Mouse (Mus musculus): ENCODE measurements around the gene Tmem37. TPM values are rescaled to one million over a fixed set of nuclear protein-coding genes. Genes with fewer than 3 reads are reported as not detected.
A peak's percentile ranks its signal among the peaks of the same experiment; 100 is the strongest.

Tmem37 gene
- polyA plus RNA-seq, 1 experiment from 2014 or later = 7.4 TPM

GRCm38 (mm10) chr1:120057044-120057443 lies 16.8 kb downstream of the Tmem37 start:
- no peak for TF ChIP-seq CTCF (IDR thresholded peaks at IDR 0.05; ENCODE audit: low read depth)
- WGBS = 49% methylated on average over 14 of the region's 14 CpGs
- Histone ChIP-seq H3K4me1 (ENCODE audit: insufficient read depth) (no peaks in the 10 kb centered on the region), H3K9ac (no peak overlapping the region), H3K36me3 (ENCODE audit: insufficient read depth) (no peaks in the 10 kb centered on the region), H3K4me3 (ENCODE audit: low read depth, low read length) (no peak overlapping the region), H3K27ac (ENCODE audit: low read depth) (no peak overlapping the region), H3K4me2 (no peak overlapping the region), H3K9me3 (ENCODE audit: low read depth, low read length) (no peaks in the 10 kb centered on the region), H3K27me3 (ENCODE audit: insufficient read depth, low read length) (no peaks in the 10 kb centered on the region)
- DNase-seq (peak; percentile 76), ATAC-seq (ENCODE audit: insufficient read depth) (peak; percentile 36; the same call in 1 of the 2 replicates)

DNA sequence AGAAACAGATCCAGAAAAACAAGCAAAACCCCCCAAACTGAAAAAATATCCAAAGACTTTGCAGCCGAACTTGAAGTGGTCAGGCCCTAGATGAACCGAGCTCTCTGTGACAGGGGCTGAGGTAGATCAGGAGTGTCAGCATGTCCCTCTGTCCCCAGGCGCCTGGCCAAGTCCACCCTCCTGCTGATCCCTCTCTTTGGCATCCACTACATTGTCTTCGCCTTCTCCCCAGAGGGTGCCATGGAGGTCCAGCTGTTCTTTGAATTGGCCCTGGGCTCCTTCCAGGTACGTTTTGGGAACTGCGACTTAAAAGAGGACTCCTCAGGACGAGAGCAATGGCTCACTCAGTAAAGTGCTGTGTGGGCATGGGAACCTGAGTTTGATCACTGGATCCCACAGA lies 17.6 kb downstream of the Tmem37 start:
- Histone ChIP-seq H3K27ac (ENCODE audit: low read depth) (no peak overlapping the region), H3K9ac (no peak overlapping the region), H3K36me3 (ENCODE audit: insufficient read depth) (no peaks in the 10 kb centered on the region), H3K4me2 (no peak overlapping the region), H3K4me1 (ENCODE audit: insufficient read depth) (no peaks in the 10 kb centered on the region), H3K4me3 (ENCODE audit: low read depth, low read length) (no peak overlapping the region), H3K9me3 (ENCODE audit: low read depth, low read length) (no peaks in the 10 kb centered on the region), H3K27me3 (ENCODE audit: insufficient read depth, low read length) (no peaks in the 10 kb centered on the region)
- no peak for TF ChIP-seq CTCF (IDR thresholded peaks at IDR 0.05; ENCODE audit: low read depth)
- WGBS = 61% methylated on average over 7 of the region's 7 CpGs
- DNase-seq = no peak
- ATAC-seq (ENCODE audit: insufficient read depth) = no peak

DNA sequence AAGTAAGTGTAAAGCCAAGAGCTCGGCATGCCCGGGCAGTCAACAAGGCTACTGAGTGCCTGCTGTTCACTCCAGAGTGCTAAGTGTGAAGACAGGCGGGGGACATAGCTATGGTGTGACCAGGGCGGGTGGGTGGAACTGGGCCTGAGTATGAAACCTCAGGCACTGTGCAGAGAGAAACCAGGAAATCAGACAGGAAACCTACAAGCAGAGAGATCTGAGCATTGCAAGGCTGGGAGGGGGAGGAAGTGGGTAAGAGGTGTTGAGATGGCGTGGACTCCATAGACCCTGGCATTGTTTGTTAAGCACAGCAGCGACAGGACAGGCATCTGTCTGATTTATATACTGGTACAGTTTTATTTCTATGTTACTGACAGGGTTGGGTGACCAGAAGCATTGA lies 18.4 kb downstream of the Tmem37 start:
- H3K4me2 ChIP-seq = no peak overlapping the region
- H3K4me1 ChIP-seq (ENCODE audit: insufficient read depth) = no peaks in the 10 kb centered on the region
- ATAC-seq (ENCODE audit: insufficient read depth) (peak; percentile 39; the same call in 1 of the 2 replicates), DNase-seq (no peak)
- no peaks in the 10 kb centered on the region for H3K36me3 ChIP-seq (ENCODE audit: insufficient read depth)
- H3K27ac ChIP-seq (ENCODE audit: low read depth) = peak overlapping the region; percentile 43; the same call in 1 of the 2 replicates
- no peak overlapping the region for H3K9ac ChIP-seq
- H3K9me3 ChIP-seq (ENCODE audit: low read depth, low read length) = no peaks in the 10 kb centered on the region
- H3K4me3 ChIP-seq (ENCODE audit: low read depth, low read length) = no peak overlapping the region
- H3K27me3 ChIP-seq (ENCODE audit: insufficient read depth, low read length) = no peaks in the 10 kb centered on the region
- no peak for TF ChIP-seq CTCF (IDR thresholded peaks at IDR 0.05; ENCODE audit: low read depth)
- 56% methylated on average over 6 of the region's 6 CpGs for WGBS

DNA sequence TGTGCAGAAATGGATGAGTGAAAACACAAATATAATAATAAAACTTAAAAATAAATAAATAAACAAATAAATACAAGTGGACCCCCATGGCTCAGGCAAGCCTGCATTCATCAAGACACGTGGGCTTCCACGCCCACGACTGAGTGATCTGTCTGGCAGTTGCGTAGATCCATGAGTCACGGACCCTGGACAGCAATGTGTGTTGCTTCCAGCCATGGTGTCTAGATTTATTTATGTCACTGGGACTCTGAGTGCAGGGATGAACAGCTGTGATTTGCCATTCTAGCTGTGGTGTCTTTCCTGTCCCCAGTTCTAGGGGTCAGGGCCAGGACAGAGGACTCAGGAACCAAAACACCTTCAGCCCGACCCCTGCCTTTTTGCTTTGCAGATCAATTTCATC lies 18.9 kb downstream of the Tmem37 start:
- TF ChIP-seq CTCF (IDR thresholded peaks at IDR 0.05; ENCODE audit: low read depth) = no peak
- Histone ChIP-seq H3K4me3 (ENCODE audit: low read depth, low read length) (no peak overlapping the region), H3K4me2 (no peak overlapping the region), H3K27ac (ENCODE audit: low read depth) (peak overlapping the region; percentile 43; the same call in 1 of the 2 replicates), H3K27me3 (ENCODE audit: insufficient read depth, low read length) (no peaks in the 10 kb centered on the region), H3K9me3 (ENCODE audit: low read depth, low read length) (no peaks in the 10 kb centered on the region), H3K36me3 (ENCODE audit: insufficient read depth) (no peaks in the 10 kb centered on the region), H3K4me1 (ENCODE audit: insufficient read depth) (no peaks in the 10 kb centered on the region), H3K9ac (no peak overlapping the region)
- ATAC-seq (ENCODE audit: insufficient read depth) (no peak), DNase-seq (no peak)
- WGBS = 64% methylated on average over 6 of the region's 6 CpGs

DNA sequence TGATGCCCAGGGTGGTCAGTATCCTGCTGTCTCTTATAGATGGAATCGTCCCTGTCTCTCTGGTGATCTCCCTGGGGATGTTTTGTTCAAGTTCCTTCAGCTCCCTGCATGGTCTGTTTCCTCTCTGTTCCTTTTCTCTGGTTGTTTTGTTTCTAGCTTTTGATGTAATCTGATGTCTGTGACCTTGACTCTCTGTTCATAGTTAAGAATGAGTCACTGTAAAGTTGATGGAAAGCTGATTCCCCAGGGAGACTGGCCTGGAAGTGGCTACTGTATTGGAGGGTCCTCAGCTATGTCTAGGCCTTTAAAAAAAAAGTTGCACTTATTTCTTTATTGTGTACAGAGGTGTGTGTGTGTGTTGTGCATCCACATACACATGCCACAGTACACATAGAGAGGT lies 22.8 kb downstream of the Tmem37 start:
- DNase-seq (no peak), ATAC-seq (ENCODE audit: insufficient read depth) (no peak)
- no peak for TF ChIP-seq CTCF (IDR thresholded peaks at IDR 0.05; ENCODE audit: low read depth)
- H3K27ac ChIP-seq (ENCODE audit: low read depth) = no peak overlapping the region
- no peak overlapping the region for H3K9ac ChIP-seq
- H3K4me2 ChIP-seq = no peak overlapping the region
- no peaks in the 10 kb centered on the region for H3K4me1 ChIP-seq (ENCODE audit: insufficient read depth)
- H3K9me3 ChIP-seq (ENCODE audit: low read depth, low read length) = no peaks in the 10 kb centered on the region
- no peaks in the 10 kb centered on the region for H3K27me3 ChIP-seq (ENCODE audit: insufficient read depth, low read length)
- H3K4me3 ChIP-seq (ENCODE audit: low read depth, low read length) = no peak overlapping the region
- H3K36me3 ChIP-seq (ENCODE audit: insufficient read depth) = no peaks in the 10 kb centered on the region
- 40% methylated on average over 1 of the region's 1 CpGs for WGBS

DNA sequence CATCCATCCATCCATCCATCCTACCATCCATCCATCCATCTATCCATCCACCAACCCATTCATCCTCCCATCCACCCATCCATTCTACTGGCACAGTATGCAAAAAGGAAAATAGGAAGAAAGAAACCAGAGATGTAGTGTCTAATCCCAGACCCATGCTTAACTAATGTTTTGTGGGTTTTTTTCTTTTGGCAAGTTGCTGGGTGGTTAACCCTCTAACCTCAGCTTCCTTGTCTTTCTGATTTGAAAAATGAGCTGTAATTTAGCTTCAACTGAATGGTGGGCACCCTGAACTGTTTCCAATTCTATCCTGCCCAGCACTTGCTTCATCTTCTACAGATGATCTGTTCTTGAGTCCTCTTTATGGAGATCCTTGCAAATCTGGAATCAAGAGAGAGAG lies 26.5 kb downstream of the Tmem37 start:
- Histone ChIP-seq H3K9ac (no peak overlapping the region), H3K27ac (ENCODE audit: low read depth) (no peak overlapping the region), H3K4me2 (no peak overlapping the region), H3K27me3 (ENCODE audit: insufficient read depth, low read length) (no peaks in the 10 kb centered on the region), H3K4me1 (ENCODE audit: insufficient read depth) (no peaks in the 10 kb centered on the region), H3K36me3 (ENCODE audit: insufficient read depth) (no peaks in the 10 kb centered on the region), H3K4me3 (ENCODE audit: low read depth, low read length) (no peak overlapping the region), H3K9me3 (ENCODE audit: low read depth, low read length) (no peaks in the 10 kb centered on the region)
- TF ChIP-seq CTCF (IDR thresholded peaks at IDR 0.05; ENCODE audit: low read depth) = no peak
- DNase-seq (no peak), ATAC-seq (ENCODE audit: insufficient read depth) (no peak)

- no peak for TF ChIP-seq CTCF (IDR thresholded peaks at IDR 0.05; ENCODE audit: low read depth)
- Histone ChIP-seq H3K9me3 (ENCODE audit: low read depth, low read length) (no peaks in the 10 kb centered on the region), H3K27me3 (ENCODE audit: insufficient read depth, low read length) (no peaks in the 10 kb centered on the region), H3K9ac (no peak overlapping the region), H3K4me1 (ENCODE audit: insufficient read depth) (no peaks in the 10 kb centered on the region), H3K4me2 (no peak overlapping the region), H3K27ac (ENCODE audit: low read depth) (no peak overlapping the region), H3K36me3 (ENCODE audit: insufficient read depth) (no peaks in the 10 kb centered on the region), H3K4me3 (ENCODE audit: low read depth, low read length) (no peak overlapping the region)
- WGBS = 83% methylated on average over 16 of the region's 16 CpGs
- no peak for ATAC-seq (ENCODE audit: insufficient read depth)
- no peak for DNase-seq
These were observed 29.3 kb downstream of the Tmem37 start for GRCm38 (mm10) chr1:120044584-120044983.

DNA sequence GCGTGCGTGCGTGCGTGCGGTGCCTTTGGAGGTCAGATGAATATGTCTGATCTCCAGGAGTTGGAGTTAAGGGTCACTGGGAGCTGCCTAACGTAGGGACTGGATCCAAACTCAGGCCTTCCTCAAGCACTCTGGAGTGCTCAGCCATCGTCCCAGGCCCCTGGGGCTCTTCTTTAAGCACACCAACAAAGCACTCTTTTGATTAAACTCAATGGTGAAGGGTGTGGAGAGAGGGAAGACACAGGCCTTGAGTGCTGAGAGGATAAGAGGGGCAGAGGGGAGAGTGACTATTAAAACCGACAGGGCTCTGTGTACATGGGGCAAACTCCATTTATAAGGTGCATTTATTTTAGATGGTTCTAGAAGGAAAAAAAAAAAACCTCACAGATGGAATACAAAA lies 31.5 kb downstream of the Tmem37 start:
- no peak for ATAC-seq (ENCODE audit: insufficient read depth)
- TF ChIP-seq CTCF (IDR thresholded peaks at IDR 0.05; ENCODE audit: low read depth) = no peak

More for the DNA sequence above, 31.5 kb downstream of the Tmem37 start:
- no peak overlapping the region for H3K4me3 ChIP-seq (ENCODE audit: low read depth, low read length)
- no peak overlapping the region for H3K4me2 ChIP-seq
- DNase-seq = no peak
- no peaks in the 10 kb centered on the region for H3K36me3 ChIP-seq (ENCODE audit: insufficient read depth)
- 69% methylated on average over 8 of the region's 8 CpGs for WGBS
- H3K9ac ChIP-seq = no peak overlapping the region
- H3K4me1 ChIP-seq (ENCODE audit: insufficient read depth) = no peaks in the 10 kb centered on the region
- H3K27ac ChIP-seq (ENCODE audit: low read depth) = no peak overlapping the region
- no peaks in the 10 kb centered on the region for H3K27me3 ChIP-seq (ENCODE audit: insufficient read depth, low read length)
- H3K9me3 ChIP-seq (ENCODE audit: low read depth, low read length) = no peaks in the 10 kb centered on the region
